In genomic region chr17:26515675-26516074, GRCm38 (mm10) we compare ENCODE assay signal across 15 mouse cellular contexts.
"Had no signal": no experiment of that assay in that cellular context is flagged by ENCODE, and none has a peak within 500 bp of the region (broad histone marks: within the 10 kb centered on the region; RNA-seq: fewer than 3 reads in every experiment).

No protein-coding gene starts in this region.

- H3K27ac ChIP-seq: kidney, embryonic 15.5 days; left cerebral cortex, adult 2 months; limb, embryonic 15.5 days; neural tube, embryonic 12.5 days had no signal

- H3K9me3 ChIP-seq: kidney, embryonic 15.5 days; limb, embryonic 15.5 days; midbrain, embryonic 10.5 days; neural tube, embryonic 12.5 days had no signal

- H3K27me3 ChIP-seq: kidney, embryonic 15.5 days; limb, embryonic 15.5 days had no signal

- ATAC-seq: intestine, embryonic 16.5 days had no signal

- DNase-seq: kidney, adult 2 months; kidney, postnatal 14 days; lung, embryonic 14.5 days; midbrain, embryonic 14.5 days; retina, postnatal 1 day; right cerebral cortex, postnatal 4 days; spleen, adult 18-20 months; thymus, adult 18-20 months; thymus, postnatal 14 days had no signal

- H3K4me2 ChIP-seq: kidney, embryonic 15.5 days; limb, embryonic 15.5 days; lung, embryonic 14.5 days; neural tube, embryonic 12.5 days had no signal

- H3K9ac ChIP-seq: kidney, embryonic 15.5 days; limb, embryonic 15.5 days; lung, embryonic 14.5 days; neural tube, embryonic 12.5 days had no signal

- H3K4me3 ChIP-seq: kidney, embryonic 15.5 days; left cerebral cortex, adult 2 months; limb, embryonic 15.5 days; midbrain, embryonic 10.5 days; neural tube, embryonic 12.5 days had no signal

- H3K36me3 ChIP-seq: kidney, embryonic 15.5 days; limb, embryonic 15.5 days; midbrain, embryonic 10.5 days; neural tube, embryonic 12.5 days had no signal

- H3K4me1 ChIP-seq: midbrain, embryonic 10.5 days; neural tube, embryonic 12.5 days had no signal
